Mouse (Mus musculus) lung, postnatal 36 days (tissue): ENCODE data around the gene Sp6.

Experiments
- DNase-seq: peaks from one replicate; pipeline ENCODE4 v3.0.0; 2022; ENCODE audit warnings: mixed read lengths

Gene Sp6

GRCm38 (mm10) chr11:97013121-97013670, at the start of gene Sp6:
Gene Sp6, plus strand, starts transcription at chr11:97013394.
- DNase-seq: peak; percentile 36

DNA sequence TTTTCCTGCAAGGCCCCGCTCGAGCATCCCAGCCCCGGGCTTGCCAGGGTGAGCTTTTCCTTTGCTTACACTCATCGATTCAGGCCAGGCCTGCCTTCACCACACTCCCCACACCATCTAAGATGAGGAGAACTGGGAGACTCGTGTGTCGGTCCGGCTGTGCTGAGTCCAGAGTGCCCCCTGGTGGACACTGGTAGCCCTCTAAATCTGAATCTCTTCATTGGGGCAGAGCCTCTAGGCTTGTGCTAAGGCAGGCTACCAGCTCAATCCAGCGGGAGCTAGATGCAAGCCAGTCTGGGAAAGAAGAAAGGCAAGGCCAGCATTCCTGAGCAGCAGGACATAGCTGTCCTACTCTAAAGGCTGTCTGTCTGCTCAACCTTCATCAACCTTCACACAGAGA, 49.6 kb upstream of the Sp6 start:
- peak; percentile 97 for DNase-seq

DNA sequence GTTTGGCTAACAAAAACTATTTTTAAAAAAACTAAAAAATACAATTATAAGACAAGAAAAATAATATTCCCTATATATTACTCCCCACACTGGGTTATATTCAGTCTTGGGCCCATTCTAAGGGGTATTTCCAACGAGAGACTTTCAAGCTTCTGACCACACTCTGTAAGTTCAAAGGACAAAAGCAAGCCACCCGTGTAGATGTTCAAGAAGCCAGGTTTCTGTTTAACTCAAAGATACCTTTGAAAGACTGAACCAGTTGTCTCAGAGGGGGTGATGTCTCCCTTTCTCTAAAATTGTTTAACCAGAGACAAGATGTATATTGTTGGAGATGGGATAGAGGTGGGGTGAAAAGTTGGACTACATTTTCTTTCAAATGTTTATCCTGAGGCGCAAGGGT, 47.0 kb upstream of the Sp6 start:
- no peak for DNase-seq

DNA sequence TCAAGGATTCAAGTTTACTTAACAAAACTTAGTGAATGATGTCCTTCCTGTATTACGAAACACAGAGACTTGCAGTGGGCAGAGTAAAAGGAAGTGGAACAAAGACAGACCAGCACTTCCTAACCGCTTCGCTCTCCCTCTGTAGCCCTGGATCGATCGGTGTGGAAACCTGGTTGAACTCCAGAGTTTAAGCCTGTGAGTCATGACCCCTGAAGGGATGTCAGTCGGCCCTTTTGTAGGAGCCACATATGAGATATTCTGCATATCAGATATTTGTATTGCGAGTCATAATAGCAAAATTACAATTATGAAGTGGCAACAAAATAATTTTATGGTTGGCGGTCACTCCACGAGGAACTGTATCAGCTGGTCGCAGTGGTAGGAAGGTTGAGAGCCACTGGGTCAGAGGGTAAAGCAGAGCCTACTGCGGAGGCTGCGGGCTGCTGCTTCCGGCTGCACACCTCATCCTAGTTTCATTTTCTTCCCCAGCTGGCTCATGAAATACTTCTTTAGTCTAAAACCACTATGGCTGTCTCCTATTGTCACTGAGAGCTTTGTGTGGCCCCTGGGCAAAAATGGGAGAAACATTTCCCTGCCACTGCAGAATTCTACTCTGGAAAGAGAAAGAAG, 46.2 kb upstream of the Sp6 start:
- DNase-seq: peak; percentile 66

GRCm38 (mm10) chr11:96967544-96968269, 45.5 kb upstream of the Sp6 start:
- DNase-seq: peak; percentile 15

- peak; percentile 25 for DNase-seq
Measured at GRCm38 (mm10) chr11:96968476-96968875, 44.7 kb upstream of the Sp6 start.

DNA sequence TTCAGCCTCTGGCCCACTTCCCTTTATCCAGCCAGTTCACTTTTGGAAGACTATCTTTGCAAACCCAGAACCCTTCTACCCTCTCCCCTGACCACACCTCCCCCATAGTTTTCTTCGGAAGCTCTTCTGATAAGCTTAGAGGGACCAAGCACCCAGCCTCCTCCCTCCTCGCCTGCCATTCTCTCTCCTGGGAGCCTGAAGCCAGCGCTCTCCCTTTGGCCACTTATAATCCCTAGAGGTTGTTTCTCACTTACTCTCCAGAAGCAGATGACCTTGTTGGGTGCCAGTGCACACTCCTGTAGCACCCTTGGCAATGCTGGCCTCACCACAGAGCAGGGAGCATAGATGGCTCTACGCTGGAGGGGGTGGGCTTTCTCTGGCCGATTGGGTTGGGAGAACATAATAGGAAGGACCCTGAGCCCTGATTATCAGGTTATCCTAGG, 43.9 kb upstream of the Sp6 start:
- peak; percentile 37 for DNase-seq

- peak; percentile 83 for DNase-seq
Measured at GRCm38 (mm10) chr11:96969746-96970145, 43.4 kb upstream of the Sp6 start.

- no peak for DNase-seq
Measured at GRCm38 (mm10) chr11:96970341-96970740, 42.9 kb upstream of the Sp6 start.

DNA sequence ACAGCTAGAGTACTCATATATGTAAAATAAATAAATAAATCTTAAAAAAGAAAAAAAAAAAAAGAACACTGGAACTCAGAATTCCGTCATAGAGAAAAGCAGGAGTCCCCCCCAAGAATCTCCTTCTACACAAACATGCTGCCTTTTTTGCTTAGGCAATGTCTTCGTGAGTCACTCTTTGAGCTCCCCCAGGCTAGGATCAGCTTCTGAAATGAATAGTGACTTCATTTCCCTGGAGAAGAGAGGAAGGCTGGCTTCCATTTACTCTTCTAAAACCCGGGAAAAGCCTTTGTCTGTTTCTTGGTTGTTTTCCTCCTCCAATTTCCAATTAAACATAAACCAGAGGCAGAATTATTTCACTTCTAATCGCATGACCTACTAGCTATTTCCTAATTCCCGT, 40.3 kb upstream of the Sp6 start:
- DNase-seq: no peak

DNA sequence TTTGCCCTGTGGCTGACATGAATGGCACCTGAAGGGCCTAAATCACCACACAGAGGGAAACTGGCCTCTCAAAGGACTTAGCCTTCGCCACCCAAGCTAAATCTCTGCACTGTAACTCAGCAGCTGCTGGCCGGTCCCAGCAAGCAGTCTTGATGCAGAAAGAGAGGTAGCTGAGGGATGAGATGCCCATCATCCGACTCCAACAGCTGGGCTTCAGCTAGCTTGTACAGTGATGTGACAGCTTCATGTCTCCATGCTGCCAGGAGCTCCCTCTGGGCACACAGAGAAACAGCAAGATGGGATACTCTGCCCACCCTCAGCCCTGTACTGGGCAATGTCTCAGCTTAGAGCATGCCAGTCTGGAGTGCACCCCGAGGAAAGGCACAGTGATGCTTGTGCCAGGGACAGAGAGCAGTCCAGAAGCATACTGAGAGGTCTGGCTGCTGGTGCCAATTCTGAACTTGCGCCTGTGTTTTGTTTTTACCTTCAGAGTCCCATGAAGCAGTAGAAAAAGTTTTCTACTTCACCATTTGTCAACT, 39.7 kb upstream of the Sp6 start:
- DNase-seq: no peak

- DNase-seq: peak; percentile 81
Measured at GRCm38 (mm10) chr11:96974813-96975212, 38.4 kb upstream of the Sp6 start.

DNA sequence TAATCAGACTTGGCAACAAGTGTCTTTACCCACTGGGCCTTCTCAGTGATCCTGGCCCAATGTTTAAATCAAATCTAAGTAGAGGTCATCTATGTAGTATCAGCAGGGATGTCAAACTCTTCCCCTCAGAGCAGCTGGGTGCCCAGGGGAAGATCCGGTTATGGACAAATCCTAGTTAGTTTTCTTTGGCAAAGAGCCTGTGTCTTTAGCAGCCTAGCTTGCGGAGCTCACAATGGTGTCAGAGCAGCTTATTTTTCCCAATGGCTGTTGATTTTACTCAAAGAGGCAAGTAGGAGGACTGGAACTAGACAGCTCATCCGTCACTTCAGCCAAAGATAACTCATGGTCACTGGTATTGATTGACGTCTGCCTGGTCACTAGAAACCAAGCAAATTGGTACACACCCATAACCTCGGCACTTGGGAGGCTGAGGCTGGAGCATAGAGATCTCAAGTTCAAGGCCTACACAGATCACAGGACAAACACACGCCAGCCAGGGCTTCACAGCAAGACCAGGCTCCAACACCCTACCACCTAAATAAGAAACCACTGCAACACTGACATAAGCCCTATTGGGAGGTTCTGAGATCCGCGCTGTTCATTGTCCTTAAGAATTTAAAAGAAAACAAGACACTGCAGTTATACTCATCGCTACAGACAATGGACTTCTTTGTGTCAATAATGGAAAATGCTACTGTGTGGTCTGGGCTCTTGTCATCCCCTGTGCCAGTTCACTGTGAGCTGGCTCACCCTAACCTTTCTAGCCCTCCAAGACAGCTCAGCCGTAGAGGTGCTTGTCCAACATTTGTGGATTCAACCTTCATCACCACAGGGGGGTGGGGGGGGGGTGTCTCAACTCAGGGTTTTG, 37.4 kb upstream of the Sp6 start:
- no peak for DNase-seq

DNA sequence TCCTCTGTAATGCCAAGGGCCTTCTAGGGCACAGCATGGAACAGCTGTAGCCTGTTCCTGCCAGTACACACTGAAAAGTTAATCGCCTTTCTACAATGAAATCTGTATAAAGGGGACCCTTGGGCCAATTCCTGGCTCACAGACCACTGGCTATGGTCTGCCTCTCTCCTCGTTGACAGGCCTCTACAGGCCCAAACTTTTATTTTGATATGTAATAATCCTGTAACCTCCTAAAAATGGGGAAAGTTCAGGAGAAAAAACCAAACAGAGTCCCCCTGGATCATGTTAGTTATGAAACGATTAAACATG, 36.9 kb upstream of the Sp6 start:
- no peak for DNase-seq

DNA sequence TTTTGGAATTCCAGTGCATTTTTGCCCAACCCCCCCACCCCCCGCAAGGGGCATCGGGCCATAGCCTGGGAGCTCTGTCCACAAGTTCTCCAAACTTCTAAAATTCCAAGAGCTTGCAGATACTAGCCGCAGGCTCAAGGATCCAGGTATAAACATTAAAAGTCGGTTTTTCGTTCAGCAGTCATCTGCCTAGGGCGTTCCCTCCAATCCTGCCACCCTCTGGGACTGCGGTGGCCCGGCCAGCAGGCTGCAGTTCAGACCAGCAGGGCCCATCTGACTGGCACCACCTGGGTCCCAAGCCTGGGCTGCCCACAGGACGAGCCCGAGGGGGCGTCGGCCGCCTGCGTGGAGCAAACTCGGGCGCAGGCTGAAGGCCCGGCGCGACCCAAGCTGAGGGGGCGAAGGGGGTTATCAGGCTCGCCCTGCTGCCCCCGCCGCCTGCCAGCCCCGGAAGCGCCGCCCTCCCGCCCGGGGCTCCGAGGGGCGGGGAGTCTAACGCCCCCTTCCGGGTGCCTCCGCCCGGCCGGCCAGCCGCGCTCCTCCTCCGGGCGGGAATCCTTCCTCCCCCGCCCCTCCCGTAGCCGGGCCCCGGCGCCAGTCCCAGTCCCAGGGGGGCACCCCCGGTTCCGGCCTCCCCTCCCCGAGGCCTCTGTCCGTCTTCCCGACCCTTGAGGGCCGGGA, 36.1 kb upstream of the Sp6 start:
- peak; percentile 84 for DNase-seq

DNA sequence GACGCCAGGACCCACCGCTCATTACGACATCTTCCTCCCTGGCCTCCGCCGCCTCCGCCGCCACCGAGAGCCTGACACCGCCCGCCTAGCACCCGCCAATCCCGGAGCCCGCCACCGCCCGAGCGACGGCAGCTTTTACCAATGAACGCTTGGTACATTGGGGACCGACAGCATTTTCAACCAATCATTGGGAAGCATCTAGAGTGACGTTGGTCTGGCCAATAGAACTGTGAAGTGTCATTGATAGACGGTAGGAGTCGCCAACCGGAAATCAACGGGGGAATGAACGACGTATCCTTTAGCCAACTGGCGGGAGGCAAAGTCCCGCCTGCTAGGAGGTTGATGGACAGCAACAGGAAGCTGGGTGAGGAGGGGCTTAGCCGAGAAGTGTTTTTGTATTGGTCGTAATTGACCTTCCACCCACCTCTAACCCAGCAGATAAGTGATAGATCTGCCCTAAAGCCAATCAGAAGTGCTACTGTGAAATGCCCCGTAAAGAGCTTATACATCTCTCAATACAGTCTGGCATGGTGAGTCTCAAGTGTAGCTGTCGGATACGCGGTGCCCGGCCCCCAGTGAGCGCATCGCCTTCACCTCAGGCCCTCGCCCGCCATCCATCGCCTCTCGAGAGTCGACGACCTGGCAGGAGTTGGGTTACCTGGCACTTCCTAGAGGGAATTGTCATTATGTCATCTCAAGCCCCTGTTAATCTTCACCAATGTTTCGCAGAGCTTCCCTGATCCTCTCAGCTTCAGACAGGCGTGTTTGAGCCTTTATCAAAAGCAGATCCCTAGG, 35.4 kb upstream of the Sp6 start:
- peak; percentile 99 for DNase-seq

GRCm38 (mm10) chr11:96978401-96979246, 34.6 kb upstream of the Sp6 start:
- DNase-seq: peak; percentile 20

DNA sequence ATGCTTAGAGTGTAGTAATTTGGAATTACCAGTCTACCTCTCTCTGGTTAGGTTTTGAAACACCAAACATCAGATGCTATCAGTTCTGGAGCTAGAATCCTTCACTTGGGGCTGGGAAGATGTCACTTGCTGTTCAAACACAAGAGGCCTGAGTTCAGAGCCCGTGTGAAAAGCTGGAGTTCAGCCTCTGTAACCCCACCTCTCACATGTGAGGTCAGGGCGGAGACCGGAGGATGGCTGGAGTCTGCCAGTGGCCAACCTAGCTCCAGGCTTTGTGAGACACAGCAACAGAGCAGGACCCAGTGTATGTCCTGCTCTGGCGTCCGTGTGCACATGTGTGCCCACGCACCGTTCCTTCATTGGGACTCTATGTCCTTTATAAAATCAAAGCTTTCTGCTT, 33.9 kb upstream of the Sp6 start:
- DNase-seq: no peak

GRCm38 (mm10) chr11:96980021-96980420, 33.2 kb upstream of the Sp6 start:
- DNase-seq: no peak

DNA sequence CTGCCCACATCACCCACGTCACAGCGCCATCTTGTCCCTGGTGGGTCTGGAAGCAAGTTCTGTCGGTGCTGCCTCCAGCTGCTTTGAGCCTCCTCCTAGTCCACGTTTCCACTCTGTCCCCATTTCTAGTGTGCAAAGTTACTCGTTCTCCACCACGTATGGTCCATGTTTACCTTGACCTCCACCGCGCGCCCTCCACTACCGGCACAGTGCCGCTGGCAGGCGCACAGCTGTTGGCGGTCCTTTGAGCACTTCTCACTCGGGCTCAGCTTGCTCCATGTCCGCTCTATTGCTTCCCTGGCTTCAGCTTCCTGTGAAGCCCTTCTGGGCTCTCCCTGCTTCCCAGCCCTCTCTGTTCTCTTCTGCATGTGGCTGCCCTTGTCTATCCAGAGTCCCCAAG, 31.7 kb upstream of the Sp6 start:
- no peak for DNase-seq

DNA sequence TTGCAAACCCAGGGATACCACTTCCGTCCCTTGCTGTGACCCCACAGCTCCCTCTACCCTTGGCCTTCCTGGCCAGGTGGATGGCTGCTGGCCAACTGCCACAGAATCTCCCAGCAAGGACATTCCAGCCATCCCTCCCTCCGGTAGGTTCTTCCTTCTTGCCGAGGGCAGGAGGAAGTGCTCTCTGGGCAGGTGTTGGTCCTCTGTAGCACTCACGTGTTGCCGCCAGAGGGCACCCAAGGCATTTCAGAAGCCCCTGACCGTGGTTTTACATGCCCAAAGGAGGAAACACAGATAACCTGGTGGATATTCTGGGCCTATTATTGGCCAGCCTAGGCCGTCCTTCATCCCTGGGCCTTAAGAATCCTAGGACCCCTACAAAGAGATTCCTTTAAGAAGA, 30.8 kb upstream of the Sp6 start:
- peak; percentile 89 for DNase-seq
